Mouse (Mus musculus) lung, postnatal 36 days (tissue): ENCODE data around the gene C8g.

Experiments used
- DNase-seq: peaks from one replicate; pipeline ENCODE4 v3.0.0; 2022; ENCODE audit warnings: mixed read lengths

C8g gene

DNA sequence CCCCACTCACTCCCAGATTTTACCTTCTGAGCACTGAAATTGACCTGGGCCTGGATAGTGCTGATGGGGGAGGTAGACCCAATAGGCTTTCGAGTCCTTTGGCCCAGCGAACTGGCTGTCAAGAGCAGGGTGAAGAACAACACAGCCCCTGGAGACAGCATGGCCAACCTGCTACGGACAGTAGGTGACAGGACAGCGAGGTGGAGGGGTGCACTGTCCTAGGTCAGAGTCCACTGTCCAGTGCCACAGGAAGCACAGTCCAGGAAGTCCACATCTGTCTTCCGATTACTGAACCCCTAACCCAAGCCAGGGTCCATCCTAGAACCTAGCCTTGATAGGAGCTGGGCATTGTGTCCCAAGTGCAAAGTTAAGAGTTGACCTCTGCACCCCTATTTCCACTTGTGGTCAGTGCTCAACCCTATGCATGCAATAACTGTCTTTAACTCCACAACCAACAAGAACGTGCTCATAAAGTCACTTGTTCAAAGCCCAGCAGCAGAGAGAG, 1.4 kb downstream of the C8g start:
- no peak for DNase-seq

DNA sequence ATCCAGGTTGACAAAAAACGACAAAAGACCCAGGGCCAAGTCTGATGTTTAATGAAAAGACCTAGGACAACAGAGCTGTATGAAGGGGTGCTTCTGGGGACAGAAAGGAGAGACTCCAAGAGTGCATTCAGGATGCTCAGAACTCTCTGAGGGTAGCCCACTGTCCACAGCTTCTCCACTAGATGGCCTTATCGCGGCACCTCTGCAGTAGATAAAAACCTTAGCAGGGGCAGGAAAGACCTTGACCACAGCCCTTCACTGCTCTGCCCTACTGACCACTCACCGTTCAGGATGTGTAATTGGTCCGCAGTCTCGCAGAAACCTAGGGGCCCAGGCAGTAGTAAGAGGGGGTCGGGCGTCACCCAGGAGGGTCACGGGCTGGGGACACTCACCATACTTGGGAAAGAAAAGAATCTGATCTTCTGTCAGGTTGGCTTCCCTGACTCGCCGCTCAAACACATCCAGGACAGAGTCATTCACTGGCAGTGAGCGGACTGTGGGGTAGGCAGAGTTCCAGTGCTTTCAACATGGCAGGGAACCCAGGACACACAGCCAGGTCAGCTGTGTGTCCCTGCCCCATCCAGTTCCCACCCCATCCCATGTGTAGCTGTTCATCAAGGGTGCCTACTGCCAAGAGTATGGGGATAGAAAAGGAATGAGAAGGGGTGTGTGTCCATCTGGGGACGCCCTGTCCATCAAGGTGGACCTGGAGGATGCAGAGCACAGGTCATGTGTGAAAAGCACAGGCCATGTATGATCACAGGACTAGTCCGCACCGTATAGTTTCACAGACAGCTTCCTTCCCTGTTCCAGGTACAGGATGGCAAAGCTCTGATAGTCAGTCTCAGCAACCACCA, 2.7 kb downstream of the C8g start:
- DNase-seq = no peak

DNA sequence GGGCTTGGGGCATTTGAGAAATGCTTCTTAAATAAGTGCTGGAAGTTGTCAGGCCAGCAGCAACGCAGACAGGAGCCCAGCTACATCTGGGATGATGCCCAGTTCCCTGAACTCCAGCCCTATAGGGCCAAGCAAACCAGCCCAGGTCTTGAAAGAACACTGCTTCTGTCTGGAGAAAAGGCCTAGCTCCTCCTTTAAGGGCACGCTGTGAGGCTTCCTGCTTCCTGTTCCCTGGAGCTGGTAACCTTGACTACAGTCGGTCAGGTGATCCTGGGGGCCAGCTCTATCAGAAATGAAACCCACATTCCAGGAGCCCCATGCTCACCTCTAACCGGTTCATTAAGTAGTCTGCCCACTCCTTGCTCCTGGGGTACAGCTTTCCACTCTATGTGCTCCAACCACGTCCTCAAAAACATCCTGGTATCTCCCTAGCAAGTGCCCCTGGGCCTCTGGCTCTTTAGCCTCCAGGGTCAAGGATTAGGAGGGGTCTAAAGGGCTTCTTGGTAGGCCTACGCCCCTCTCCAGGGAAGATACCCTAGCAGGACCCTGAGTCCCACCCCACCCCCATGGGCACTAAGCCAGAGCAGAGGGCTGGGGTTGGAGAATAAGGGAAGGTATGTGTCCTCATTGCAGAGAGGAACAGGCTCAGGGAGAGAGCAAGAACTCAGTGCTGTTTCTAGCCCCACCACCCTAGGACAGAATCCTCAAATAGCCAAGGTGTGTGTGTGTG, 3.5 kb downstream of the C8g start:
- DNase-seq = peak; percentile 7

DNA sequence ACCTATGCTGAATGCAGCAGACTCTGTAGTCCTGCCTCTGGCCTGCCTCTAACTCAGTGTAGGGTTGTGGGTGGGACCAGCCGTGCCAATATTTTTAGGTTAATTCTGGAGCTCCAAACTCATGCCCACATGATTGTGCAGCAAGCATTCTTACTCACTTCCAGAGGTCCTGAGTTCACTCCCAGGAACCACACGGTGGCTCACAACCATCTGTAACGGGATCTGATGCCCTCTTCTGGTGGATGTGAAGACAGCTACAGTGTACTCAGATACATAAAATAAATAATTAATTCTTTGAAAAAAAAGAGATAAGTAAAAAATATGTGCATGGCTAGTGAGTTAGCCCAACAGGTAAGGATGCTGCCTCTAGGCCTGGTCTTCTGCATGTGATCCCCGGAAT, 5.1 kb downstream of the C8g start:
- peak; percentile 43 for DNase-seq

DNA sequence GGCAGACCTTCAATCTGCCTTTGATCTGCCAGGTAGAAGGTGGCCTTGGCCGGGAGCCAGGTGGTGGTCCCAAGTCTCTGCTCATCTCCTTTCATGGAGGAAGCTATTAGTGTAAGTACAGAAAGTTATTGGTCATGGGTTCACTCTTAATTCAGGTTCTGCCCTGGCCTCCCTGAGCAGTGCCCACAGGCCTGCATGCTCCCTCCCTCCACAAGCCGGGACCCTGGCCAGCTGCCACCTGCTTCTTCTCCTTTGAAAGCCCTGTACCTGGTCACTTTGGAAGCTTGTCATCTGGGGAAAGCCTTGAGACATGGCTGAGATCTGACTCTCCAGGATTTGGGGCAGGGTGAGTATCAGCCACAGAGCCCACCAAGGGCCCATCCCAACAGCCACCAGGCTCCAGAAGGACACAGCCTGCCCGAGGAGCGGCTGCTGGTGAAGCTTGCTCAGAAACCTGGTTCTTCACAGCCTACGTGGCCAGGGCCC, 8.0 kb downstream of the C8g start, which contains the start of gene Lcn12:
TSS of gene Lcn12 (minus strand) at position 436 of the 486 bp plus-strand sequence.
- no peak for DNase-seq

DNA sequence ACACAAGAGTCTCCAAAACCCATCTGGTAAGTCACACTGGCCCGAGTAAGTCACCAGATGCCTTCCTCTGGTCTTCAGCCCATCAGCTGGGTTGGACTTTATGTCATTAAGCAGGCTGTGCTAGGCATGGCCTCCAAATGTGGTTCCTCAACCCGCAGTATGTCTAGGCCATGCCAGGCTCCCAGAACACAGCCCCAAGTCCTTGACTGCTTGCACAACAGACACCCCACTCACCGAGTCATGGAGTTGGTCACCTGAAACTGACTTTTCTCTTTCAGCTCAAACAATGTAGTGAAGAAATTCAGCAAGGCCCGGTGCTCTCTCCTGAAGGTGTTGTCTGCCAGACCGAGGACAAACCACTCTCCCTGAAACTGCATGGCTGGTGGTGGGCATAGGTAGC, 8.5 kb downstream of the C8g start:
- DNase-seq = no peak

DNA sequence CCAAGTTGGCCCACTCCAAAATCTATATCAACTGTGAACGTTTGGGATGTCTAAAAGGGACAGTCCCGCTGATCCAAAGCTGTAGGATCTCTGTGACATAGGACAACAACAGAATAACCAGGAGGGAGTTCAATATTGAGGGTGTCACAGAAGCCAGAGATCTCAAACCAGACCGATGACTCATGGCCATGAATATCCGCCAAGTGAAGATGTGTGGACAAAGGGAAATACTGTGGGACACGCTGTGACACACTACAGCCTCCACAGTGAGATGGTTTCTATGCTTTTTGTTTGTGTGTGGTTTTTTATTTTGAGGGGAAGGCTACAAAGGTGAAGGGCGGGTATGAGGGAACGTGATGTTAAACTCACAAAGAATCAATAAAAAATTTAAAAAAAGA, 12.8 kb downstream of the C8g start:
- no peak for DNase-seq

DNA sequence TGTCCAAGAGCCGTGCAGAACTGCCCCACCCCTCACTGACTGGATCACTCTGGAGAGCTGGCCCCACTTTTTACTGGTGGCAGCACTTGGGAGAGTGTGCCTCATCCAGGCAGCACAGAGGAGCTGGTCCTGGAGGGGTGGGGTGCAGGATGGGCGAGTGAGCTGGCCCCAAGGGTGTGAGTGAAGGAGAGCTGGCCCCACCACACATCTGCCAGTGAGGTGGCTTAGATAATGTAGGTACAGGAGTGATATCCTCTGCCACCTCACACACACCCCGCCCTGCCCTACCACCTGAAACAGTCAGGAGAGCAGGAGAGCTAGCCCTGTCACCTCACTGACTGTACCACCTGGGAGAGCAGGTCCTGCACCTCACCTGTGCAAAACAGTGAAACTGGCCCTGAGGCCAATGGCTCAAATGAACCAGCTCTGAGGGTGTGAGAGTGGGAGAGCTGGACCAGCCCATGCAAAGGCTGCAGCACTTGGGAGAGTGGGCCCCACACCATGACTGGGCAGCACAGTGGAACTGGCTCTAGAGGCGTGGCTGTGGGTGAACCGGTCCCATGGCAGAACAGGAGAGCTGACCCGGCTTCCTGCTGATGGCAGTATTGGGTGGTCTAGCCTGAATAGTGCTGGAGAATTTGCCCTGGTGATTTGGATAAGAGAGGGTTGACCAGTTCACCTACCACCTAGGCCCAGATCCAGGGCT, 13.4 kb downstream of the C8g start:
- no peak for DNase-seq

DNA sequence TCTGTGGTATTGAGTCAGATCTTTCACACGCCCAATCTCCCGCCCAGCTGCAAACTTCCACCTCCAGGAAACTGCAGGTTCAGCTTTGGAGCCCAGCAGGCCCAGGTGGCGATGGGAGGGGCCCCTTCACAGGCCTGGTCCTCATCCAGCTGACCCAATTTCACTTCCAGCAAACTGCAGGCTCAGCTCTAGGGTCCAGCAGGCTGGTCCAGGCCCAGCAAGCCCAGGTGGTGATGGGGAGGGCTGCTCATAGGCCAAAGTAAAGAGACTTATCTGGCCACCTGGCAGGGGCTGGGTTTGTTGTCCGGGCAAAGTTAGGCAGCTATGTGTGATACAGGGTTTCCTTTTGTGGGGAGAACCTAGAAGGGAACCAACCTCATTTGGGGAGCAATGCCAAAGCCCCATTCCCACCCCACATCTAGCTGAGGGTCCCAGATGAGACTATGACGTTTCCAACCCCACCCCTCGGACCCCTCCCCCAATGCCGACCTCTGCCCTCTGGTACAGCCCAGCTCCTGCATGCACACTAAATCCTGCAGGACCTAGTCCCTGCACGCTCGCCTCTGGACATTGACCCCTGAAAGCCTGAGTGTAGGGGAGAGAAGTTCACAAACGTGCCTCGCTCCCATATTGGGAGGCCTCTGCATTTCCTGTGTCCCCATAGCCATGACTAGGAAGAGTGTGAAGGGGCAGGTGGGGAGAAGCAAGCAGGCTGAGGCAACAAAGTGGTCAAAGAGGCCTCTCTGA, 16.4 kb downstream of the C8g start:
- DNase-seq = no peak

DNA sequence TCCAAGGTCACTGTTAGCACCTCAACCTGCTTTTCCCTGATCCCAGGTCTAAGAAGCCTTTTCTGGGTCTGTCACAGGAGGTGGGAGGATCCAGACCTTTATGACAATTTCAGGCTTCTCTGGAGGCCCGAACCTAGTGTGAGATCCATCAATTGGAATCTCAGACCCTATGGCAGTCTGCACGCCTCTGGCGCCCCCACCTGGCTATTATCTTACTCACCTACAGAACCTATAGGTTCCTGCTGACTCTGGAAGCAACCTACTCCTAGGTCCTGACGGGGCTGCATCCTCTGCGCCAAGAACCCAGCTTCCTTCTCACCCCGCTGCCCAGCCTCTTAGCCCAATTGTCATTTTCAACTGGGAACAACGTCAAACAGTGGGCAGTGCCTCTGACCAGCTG, 18.6 kb downstream of the C8g start:
- DNase-seq = peak; percentile 77

DNA sequence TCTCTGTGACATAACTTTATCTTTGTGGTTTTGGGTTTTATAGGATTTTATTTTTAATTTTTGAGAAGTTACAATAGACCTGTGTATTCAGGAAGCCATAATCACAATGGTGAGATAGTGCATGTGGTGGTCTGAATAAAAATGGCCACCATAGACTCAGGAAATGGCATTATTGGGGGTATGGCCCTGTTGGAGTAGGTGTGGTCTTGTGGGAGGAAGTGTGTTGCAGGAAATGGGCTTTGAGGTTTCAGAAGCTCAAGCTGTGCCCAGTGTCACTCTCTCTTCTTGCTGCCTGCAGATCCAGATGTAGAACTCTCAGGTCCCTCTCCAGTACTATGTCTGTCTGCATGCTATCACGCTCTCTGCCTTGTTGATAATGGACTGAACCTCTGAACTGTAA, 21.0 kb downstream of the C8g start:
- DNase-seq = no peak

DNA sequence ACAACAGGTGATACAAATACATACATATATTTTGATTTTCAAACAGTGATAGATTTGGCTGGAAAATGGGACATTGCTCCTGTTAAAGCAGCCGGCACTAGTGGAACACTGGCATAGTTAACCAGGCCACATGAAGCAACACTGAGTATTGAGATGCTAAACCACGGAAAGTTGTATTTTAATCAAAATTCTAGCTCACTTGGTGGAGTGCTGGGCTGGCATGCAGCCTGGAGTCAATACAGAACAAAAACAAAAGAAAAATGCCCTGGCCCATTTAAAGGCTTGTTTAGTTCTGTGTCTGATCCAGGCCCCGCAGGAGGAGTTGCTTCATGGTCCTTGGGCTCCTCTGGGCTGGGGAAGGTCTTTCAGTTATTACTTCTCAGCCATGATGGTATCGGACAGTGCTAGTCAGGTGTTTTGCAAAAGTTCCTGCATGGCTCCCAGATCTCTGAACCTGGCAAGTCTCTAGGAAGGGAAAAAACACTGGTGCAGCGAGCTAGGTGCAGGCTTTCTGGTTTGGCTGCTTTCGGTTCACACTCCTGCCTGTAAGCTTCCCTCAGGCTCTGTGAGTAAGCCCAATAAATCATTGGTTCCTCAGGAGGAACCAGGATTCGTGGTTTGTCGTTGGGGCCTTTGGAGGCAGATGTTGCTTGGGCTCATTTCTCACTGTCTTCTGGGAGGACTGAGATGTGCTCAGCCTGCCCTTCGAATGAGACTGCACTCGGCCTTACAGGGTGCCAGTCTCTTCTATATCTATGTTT, 21.8 kb downstream of the C8g start:
- no peak for DNase-seq

DNA sequence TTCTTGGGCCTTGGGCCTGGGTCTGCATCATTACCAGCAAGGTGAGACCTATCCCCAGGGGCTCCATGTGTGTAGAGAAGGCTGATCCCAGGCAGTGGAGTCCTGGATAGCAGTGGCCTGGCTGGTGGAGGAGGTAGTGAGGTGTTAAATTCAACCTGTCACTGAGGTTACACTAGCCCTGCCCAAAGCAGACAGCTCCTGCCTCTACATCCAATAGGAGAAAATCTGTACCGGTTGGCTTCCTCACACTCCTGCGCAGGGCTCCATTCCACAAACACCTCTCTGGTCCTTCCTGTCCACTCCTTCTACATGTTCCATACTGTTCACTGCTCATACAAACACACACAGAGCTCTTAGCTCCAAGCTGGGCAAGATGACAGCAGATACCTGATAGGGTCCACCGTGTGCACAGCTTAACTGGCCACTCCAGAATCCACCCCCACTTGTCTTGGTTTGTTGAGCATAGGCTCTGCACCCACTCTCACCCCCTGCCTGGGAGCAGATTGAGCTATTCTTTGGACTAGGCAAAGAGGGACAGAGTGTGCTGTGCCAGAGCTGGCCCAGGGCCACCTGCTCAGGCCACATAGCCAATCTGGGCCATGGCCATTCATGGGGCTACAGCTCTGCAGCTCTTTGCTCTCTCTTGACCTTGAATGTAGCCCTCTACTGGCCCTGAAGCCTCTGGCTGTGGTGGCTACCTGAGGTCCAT, 23.4 kb downstream of the C8g start:
- DNase-seq = no peak

DNA sequence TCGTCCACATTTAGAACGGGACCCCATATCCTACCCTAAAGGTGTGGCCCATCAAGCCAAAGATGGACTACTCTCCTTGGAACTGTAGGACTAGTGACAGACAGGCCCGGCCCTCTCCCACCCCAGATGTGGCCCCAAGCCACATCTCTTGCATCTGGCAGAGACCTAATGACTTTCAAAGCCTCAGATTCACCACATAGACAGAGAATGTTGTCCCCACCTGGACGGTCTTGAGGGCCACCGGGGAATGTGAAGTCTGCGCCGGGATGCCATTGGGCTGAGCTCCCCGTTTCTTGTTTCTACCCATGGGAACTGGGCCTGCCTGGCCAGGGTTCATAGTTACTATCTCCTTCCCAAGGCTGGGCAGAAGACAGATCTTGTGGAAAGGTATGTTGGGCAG, 24.0 kb downstream of the C8g start:
- no peak for DNase-seq

DNA sequence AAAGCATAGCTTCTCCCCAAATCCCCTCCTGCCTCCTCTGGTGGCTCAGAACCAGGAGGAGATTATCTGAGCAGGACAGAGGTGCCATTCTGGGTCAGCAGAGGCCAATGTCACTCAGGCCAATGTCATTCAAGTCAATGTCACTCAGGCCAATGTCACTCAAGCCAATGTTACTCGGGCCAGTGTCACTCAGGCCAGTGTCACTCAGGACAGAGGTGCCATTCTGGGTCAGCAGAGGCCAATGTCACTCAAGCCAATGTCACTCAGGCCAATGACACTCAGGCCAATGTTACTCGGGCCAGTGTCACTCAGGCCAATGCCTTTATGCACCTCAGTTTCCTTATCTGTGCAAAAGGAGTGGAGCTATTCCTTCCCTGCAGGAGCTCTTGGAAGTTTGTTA, 29.0 kb downstream of the C8g start:
- DNase-seq = no peak

DNA sequence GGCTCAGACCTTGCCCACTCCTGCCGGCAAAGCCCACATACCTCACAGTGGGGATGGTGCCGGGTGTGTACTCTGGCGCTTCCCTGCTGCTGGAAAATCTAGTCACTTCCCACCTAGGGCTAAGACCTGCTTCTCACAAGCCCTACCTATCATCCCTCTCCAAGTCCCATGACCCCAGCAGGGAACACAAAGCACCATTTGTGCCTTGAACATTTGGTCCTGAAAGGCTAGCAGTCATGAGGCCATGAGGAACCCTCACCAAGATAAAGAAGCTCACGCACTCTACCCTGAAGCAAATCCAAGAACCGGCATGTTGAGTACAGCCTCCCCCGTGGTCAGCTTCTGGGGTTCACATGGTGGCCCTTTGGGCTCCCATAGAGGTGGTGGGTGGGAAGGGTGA, 31.6 kb downstream of the C8g start, which contains the start of gene Ptgds:
TSS of gene Ptgds (minus strand) at position 78 of the 400 bp plus-strand sequence.
- no peak for DNase-seq

DNA sequence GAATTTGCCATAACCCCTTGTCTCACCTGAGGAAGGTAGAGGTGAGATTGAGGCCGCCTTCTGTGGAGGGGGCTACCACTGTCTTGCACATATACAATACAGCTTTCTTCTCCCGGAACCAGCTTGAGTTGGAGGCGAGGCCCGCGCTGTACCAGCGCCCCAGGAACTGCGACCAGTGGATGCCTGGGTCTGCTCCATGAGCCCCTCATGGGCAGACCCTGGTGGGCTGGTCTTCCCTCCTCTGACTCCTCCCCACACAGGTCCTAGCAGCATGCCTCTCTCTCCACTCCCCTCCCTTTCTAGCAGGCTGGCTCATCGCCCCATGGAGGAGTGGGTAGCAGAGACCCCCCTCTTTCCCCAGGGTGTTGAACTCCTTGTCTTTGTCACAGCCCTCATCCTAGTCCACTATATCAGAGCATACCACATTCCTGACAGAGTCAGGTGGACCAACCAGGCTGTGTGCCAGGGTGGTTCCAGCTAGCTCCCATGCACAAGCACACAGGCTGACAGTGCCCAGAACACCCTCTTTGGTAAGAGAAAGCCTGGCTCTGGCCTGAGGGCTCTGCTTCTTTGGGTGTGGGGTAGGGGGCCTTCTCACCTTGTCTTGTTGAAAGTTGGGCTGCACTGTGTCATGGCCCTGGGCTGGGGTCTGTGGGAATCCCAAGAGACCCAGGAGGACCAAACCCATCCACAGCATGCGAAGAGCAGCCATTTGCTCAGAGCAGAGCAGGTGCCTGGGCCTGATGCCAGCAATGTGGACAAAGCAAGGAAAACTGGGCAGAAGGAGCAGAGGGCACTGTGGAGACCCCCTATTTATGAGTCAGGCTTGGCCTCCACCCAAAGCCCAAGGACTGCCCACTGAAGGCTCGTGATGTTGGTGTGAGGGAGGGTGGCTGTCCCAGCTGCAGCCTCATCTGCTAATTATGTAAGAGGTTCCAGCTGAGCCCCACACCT, 32.3 kb downstream of the C8g start:
- no peak for DNase-seq

DNA sequence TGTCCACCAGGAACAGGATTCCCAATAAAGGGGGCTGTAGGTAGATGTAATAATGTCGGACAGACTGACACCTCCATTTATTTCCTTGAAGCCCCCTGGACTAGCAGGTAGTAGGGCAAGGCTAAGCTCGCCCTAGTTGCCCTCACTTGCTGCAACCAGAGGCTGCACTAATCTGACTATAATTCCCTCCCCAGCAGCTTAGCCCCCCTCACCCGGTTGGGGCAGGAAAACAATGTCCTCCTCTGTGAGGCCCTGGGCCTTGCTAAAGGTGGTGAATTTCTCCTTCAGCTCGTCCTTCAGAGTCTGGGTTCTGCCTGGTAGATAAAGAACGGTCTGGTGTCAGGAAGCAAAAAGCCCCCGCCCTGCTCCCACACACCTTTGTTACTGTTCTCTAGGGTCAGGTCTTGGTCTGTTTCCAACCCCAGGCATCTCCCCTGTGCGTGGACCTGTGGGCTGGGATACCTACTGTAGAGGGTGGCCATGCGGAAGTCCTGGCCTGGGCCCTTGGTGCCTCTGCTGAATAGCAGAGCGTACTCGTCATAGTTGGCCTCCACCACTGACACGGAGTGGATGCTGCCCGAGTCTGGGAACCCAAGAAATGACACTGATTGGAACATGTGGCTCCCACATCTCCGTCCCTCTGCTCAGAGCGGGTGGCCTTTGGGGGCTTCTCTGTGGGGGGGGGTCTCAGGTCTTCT, 33.8 kb downstream of the C8g start:
- DNase-seq = no peak
